Mouse (Mus musculus) thymus, postnatal 0 days (tissue): ENCODE data around the gene Mapk1ip1l. TPM values are rescaled to one million over a fixed set of nuclear protein-coding genes. Genes with fewer than 3 reads are reported as not detected.
"Not testable (repeated sequence)": the region's sequence is repeated elsewhere in the genome, so short reads cannot be mapped to it uniquely, and the experiment has no call there.

Source experiments
- DNase-seq: peaks from one replicate; pipeline ENCODE4 v3.0.0-alpha.2; 2015; ENCODE audit warnings: low spot score
- polyA plus RNA-seq: library from polyadenylated mRNA; unstranded; fragments of >200 nt; fragmentation: Nextera tagmentation; extraction: Ambion mirVana; gene quantifications from 2 replicates; pipeline ENCODE4 v1.2.1, GENCODE M21; 2015

Mapk1ip1l gene
- polyA plus RNA-seq, 1 experiment from 2014 or later: 40.4 TPM

DNA sequence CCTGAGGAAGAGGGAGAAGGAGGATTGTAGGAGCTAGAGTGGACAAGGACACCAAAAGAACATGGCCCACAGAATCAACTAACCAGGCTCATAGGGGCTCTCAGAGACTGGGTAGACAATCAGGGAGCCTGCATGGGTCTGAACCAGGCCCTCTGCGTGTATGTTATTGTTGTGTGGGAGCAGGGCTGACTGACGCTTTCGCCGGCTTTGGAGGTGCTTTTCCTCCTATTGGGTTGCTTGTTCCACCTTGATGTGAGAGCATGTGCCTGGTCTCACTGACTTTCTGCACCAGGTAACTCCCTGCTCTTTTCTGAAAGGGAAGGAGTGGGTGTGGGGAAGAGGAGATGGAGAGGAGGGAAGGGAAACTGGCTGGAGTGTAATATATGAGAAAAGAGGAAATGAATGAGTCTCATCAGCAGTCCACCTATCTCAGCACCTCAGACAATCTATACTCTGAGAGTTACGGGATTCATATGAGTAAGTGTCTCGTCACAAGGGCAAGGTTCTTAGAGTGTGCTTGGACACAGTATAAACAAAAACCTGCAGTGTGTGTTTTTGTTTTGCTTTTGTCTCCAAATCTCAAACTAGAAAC, 6.8 kb downstream of the Mapk1ip1l start:
- no peak for DNase-seq

DNA sequence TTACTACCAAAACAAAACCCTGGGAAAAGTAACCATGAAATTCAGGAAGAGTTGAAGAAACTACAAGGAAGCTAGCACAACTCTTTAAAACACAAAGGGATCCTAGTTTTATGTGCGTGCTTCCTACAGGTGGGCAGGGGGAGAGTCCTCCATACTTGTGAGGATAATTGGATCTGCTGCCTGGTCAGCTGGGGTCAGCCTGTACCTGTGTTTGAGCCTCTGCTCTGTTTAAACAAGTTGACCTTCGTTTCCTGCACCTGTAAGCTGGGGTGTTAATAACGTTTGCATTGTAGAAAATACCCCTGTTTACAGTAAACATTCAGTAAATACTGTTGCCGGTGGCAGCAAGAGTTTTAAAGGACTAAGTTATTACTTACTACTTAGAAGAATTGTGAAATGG, 7.9 kb downstream of the Mapk1ip1l start:
- no peak for DNase-seq

DNA sequence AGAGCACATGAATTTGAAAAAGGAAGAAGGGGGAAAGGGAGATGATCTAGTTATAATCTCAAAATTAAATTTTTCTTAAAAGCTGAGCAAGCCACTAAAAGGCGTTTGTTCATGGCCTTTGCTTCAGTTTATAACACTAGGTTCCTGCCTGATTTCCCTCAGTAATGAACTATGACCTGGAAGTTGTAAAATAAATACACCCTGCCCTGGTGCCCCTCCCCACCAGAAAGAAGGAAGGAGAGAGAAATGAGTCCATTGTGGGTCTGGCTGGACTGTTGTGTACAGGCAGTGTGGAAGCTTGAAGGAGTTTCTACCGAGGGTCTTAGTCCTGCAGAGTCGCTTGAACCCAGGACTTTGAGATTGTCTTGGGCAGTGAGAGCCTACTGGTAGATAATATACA, 9.6 kb downstream of the Mapk1ip1l start:
- DNase-seq: no peak

DNA sequence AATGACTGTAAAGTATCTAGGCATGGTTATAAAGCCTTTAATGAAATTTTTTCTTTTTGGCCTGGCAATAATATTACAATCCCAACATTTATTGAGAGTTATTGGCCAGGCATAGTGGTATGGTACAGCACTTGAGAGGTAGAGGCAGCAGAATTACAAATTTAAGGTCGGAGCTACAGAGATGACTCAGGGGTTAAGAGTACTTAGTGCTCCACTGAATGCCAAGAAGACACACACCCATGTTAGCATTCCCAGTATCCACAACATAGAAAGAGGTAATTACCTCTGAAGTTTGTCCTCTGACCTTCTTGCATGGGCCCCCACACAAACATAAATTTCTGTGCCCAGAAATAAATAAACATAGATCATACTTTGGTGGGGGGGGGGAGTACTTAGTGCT, 11.0 kb downstream of the Mapk1ip1l start:
- no peak for DNase-seq

DNA sequence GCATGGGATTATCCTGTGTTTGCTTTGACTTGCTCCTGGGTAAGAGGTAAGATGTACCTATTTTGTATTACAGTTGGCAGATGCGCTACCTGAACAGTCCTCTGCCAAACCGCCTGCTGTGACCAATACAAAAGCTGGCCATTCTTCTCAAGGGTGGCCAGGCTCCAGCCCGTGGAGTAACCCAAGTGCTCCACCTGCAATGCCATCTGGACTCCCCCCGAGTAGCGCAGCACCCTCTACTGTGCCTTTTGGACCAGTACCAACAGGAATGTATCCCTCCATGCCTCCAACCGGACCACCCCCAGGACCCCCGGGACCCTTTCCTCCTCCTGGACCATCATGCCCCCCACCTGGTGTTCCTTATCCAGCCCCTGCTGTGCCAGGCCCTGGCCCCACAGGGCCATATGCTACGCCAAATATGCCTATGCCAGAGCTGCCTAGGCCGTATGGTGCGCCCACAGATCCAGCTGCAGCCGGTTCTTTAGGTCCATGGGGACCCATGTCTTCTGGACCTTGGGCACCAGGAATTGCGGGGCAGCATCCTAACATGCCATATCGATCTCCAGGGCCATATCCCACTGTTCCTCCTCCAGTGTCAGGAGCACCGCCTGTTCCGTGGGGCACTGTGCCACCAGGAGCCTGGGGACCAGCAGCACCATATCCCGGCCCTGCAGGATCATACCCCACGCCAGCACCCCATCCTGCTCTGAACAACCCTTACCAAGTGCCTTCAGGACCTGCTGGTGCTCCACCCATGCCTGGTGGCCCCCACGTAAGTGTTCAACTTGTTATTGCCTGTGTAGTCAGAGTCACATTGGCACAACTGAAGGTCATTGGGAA, 12.5 kb downstream of the Mapk1ip1l start:
- no peak for DNase-seq

DNA sequence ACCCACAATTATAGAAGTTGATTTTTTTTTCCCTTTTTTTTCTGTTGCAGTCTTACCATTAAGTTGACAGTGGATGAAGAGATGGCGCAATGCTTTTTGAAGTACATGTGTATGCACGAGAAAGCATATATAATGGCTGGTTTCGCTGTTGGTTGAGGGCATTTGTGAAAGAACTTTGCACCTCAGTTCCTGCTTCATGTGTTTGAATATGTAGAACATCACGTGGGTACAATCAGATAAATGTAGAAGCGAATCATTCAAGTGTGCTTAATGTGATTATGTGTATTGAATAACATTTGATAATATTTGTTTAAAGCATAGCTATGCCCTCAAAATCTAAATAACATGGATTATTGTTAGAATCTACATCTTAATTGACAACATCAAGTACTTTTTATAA, 21.3 kb downstream of the Mapk1ip1l start:
- DNase-seq: no peak

DNA sequence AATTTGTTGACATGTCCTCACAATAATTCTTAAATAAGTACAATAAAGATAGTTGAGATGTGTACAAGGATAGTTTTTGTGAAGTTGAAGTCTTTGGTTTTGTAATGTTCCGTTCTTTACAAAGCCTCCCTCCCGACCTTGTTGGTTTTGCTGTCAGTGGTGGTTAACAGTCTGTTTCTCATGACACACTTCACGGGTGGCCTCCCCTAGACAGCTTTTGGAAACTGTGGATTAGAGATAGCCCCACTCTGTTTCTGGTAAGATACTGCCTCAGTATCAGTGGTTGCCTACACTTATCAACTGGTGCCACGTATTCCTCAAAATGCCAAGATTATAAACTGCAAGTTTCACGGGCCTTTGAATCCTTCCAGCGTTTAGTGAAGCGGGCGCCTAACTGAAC, 23.5 kb downstream of the Mapk1ip1l start:
- DNase-seq: not testable (repeated sequence)

DNA sequence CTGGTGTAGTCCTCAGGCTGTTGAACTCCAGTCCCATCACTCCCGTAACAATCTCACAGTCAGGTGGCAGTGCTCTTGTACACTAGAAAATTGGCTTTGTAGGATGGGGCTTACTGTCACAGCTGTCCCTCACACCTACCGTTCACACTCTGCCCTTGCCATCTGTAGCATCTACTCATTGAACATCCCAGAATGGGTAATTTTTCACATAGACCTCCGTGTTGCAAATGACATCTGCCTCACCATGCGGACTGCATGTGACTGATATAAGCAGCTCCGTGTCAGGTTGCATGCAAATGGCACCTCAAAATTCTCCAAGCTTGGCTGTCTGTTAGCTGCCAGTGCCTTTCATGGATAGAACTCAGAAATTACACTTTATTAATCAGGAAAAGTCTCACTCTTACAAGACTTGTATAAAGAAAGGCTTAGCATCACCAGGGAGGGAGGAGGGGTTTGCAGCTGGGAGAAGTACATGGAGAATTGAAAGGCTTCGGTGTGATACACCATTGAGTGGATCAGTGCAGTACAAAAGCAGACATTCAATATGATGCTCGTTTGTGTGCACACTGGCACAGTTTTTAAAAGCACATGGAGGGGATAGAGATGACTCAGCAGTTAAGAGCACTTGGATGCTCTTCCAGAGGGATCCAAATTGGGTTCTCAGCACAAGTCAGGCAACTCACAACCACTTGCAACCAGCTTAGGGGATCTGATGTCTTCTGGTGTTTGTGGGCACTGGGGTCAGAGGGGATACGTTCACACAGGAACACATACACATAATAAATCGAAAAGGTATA, 28.1 kb downstream of the Mapk1ip1l start:
- DNase-seq: no peak

DNA sequence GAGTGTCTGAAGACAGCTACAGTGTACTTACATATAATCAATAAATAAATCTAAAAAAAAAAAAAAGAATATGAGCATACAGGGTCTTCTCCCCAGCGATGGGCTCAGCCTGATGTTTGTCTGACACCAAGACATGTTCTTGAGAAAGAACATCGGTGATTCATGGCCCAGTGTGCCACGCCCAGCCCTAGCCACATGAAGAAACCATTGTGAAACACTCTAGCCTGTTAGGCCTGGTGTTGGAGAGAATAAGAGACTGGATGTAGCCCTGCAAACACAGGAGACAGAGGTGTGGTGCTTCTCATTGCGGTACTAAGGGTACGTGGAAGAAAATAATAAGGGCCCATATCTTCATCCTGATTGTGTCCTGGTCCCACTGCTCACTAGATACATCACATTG, 29.3 kb downstream of the Mapk1ip1l start:
- DNase-seq: no peak

DNA sequence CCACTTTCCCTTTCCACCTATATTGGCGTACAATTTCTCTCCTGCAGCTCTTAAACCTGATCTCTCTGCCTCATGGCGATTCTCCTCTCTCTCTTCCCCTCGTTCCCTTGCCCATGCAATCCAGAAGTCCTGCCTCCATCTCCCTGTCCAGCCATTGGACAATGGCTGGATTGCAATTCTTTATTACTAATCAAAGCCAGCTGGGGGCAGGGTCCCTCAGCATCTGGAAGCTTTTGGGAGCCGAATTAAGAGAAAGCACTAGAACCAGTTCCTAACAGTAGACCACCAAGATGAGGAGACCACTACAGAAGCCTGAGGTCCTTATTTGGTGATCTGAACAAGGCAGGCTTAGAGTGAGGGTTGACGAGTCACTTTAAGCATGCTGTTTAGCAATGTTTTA, 33.9 kb downstream of the Mapk1ip1l start:
- DNase-seq: no peak

DNA sequence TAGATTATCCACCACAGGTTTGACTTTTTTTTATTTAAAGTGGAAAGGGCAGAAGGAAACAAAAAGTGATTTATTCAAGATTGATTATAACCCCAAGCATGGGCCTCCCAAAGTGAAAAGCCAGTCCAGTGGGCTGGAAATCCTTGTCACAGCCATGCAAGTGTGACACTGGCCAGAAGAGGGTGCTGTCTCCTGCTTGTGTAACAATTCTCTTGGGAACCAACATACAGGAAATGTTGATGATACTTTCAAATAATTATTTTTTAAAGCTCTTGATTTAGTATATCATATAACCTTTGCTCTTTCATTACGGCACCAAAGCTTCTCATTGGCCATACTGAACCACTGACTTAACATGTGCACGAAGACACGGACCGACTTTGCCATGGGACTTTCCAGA, 36.8 kb downstream of the Mapk1ip1l start:
- DNase-seq: peak; percentile 35

DNA sequence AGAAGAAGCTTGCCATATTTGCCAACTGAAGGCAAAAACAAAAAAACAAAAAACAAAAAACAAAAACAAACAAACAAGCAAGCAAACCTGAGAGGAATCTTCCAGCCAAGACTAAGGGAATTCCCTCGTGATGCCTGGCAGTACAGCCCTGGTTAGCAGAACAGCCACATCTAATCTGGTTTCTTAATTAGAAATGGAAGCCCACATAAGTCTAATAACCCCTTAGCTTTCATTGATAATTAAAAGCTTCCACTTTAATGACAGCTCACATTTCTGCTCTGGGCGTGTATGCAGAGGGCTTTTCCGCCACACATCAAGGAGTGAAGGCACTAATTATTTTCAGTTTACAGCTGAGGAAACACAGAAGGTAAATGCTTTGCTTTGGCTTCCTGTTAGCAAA, 37.2 kb downstream of the Mapk1ip1l start:
- no peak for DNase-seq

DNA sequence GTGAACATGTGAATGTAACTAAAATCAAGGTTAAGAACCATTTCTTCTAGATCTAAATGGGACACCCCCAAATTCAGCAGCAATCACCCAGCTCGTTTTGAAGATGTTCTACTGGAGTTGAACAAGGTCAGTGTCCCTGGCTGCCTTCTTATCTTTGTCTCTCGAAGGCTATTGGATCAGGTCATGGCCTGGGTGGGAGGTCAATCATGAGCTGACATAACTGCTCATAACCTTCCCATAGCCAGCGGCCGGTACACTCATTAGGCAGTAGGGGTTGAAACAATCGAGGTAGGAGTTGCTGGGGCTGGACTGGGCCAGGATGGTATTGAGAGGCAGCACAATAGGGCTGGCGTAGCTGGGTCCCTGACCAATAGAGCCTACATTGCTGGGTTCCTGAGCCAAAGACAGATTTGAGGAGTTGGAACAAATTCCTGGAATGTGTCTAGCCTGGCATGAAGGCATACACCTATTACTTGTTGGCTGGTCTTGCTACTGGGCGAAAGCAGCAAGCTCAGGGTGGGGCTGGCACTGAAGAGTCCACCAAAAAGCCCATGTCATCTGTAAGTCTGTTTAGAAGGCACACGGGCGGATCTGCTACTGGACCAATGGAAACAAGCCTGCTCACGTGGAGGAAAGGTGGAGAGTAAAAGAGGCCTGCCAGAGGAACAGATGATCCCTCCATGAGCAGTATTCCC, 42.3 kb downstream of the Mapk1ip1l start:
- DNase-seq: no peak

DNA sequence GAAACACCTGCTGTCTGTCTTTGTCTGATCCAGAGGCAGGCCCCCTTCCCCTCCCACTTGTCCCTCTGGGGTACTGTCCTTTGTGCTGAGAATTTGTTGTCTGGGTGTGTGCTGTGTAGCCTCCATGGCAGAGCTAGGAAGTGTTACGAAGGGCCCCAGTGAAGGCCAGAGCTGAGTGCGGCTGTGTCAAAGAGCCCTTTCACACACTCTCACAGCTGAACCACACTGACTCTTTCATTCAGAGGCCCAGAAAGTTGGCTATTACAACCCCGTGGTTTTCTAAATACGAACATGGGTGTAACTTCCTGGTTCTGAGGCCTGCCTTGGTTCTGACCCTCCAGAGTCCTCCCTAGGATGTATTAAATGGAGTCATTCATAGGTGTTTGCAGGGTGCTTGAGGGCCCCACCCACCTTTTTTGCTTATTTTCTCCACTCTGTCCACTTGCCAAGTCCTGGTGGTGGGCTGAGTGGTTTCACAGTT, 43.8 kb downstream of the Mapk1ip1l start:
- no peak for DNase-seq

DNA sequence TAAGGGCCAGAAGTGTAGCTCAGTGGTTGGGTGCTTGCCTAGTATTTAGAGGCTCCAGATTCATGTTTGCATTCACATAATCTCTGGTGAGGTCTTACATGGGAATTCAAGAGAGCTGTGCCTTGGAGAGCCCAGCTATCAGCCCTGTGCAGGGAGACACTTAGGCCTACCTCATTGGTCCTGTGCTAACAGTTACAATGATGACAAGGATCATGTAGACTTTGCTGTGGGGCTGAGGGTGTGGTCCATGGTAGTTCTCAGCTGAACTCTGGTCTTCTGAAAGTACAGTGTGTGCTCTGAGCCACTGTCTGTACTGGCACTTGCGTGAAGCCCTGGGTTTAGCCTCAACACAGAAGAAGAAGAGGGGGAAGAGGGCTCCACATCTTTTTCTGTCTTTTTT, 48.6 kb downstream of the Mapk1ip1l start:
- no peak for DNase-seq

DNA sequence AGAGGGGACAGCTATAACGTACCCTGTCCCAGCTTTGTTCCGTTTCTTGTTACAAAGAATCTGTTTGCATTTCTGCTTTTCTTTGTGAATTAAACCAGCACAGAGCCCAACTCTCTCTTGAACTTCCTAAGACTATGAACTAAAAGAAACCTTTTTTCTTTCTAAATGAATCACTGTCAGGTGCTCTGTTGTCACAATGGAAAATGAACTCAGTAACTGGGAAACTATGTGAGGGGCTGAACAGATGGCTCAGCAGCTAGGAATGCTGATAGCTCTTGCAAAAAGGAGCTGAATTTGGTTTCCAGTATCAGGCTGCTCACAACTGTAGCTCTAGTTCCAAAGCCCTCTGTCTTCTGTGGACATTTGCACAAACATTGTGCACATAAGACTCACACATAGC, 52.9 kb downstream of the Mapk1ip1l start:
- no peak for DNase-seq

DNA sequence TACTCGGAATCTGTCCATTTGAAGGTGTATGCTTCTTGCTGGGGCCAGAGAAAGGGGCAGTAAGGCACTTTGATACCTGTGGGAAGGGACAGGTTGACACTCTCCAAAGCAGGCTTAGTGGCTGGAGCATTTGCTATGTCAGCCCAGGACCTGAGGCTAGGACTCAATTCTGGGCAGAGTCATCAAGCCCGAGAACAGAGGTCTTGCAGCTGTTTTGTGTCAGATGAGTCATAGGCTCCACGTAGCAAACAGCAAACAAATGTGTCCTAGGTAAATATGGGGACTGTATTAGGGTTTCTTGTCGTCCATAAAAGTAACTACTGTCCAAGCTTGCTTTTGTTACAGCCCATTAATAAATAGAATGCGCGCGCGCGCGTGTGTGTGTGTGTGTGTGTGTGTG, 54.2 kb downstream of the Mapk1ip1l start:
- DNase-seq: no peak

DNA sequence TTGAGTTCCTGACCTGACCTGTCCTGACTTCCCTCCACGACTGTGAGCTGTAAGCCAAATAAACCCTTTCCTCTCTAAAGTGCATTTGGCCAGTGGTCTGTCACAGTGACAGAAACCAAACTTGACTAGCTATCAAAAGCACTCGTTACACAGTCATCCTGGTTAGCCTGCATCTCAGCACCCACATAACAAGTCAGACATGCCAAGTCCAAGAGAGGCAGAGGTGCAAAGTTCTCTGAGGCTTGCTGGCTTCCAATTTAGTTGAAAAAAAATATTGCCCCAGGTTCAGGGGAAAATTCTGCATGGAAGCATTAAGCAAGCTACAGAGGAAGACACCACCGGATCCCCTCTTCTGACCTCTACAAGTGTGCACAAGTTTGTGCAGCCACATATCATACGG, 55.2 kb downstream of the Mapk1ip1l start:
- no peak for DNase-seq

DNA sequence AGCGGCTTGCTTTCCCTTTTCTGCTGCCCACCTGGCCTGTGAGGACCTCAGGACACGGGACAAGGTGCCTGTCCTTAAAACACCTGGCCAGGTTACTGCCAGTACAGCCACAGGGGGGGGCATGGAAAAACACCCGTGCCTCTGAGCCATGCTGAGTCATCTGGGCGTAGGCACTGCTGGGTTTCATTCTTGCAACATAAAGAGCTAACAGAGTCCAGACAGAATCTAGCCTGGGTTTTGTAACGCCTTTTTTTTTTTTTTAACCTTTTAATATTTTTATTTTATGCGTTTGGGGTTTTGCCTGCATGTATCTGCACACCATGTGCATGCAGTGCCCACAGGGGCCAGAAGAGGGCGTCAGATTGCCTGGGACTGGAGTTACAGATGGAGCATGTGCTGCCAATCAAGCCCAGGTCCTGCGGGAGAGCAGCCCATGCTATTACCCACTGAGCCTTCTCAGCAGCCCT, 56.1 kb downstream of the Mapk1ip1l start:
- DNase-seq: no peak

DNA sequence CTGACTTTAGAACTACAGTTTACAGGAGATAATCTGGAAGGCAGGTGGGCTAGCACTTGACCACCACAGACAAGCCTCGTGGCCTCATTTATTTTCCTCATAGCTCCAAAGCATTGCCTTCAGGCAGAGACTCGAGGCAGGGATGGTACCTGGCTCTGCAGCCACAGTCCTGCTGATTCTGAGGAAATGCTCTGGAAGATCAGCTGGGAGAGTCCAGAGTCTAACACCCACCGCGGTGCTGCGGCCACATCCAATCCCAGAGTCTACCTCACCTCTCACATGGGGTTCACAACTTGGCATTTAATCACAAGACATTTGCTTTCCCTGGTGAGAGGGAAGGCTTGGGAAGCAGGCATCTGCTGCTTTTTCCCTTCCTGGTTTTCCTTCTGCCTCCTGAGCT, 56.9 kb downstream of the Mapk1ip1l start:
- no peak for DNase-seq

DNA sequence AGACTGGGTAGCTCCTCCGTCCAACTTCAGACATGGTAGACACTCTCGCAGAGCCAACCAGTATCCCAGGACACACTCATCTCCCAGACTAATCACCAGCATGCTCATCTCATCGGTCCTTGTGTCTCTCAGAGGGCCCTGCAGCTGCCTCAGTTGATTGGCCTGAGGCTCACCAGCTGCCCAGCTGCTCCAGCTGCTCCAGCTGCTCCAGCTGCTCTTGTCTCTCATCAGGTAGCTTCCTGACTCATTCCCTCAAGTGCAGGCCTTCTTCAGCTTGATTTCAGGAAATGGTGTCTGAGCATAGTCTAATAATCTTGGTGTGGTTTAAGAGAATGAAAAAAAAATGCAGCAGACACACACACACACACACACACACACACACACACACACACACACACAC, 58.6 kb downstream of the Mapk1ip1l start:
- no peak for DNase-seq
